Mouse (Mus musculus) monocyte, adult 2 months (primary cell): Measurements from ENCODE around the gene Sox5.

Source experiments
- DNase-seq, 2 experiments: peaks; one replicate each; pipeline ENCODE4 v3.0.0; 2022; ENCODE audit warnings: low spot score in 2 of 2, low read depth in 1 of 2

Sox5 gene

DNA sequence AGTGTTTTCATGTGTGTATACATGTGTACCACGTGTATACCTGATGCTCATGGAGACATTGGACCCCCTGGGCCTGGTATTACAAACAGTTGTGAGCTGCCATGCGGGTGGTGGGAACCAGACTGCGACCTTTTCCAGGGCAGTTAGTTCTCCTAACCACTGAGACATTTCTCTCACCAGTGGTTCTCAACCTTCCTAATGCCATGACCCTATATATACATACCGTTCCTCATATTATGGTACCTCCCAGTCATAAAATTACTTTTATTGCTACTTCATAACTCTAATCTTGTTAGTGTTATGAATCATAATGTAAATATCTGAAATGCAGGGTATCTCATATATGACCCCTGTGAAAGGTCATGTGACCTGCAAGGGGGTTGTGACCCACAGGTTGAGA lies 644.9 kb downstream of the Sox5 start:
- DNase-seq, result no peak

DNA sequence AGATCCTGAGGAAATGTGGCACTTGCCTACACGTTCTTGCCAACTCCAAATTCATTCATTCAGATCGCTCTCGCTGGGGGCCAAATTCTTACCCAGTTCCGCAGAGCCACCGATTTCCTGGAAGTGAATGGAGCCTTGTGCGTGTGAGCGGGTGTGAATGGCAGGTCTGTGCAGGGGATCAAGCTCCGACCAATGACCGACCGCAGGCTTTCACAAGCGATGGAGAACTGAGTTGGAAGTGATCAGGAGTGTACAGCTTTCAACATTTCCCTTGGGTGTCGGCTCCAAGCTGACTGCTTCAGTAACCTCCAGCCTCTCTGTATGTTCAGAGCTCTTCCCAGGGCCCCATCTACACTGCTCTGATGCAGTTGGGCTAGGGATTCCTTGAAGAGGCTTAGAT lies 651.9 kb downstream of the Sox5 start:
- no peak for DNase-seq

DNA sequence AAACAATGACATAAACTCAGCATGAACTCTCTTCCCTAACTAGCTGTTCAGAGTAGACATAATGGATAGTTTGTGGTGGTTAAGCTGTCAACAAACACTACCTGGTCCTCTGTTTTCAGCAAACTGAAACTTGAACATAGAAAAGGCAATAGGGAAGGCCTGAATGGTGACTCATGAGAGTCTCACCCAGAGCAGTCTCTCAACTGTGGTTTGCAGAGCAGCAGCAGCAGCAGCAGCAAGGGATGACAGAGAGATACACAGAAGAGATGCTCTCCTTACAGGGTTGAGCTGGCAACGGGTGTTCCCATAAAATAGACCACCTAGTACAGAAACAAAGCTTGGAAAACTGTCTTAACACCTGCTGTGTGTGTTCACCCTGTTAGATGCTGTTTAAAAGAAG lies 661.8 kb downstream of the Sox5 start:
- no peak for DNase-seq

DNA sequence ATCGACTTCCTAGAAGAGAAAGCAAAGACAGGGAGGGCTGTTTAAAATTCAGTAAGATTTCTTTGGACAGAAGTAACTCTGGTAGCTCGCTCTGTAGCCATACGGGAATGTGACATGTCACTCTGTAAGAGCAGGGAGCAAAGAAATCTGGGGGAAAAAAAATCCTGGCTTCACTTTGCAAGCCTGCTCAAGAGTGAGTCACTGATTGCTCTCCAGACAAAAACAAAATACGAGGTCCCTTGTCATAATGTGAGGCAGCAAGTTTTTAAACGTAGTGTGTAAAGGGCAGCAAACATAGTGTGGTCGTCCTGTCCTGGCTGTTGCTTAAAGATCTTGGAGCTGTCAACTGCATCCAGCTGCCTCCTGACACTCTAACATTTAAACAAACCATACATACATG lies 665.1 kb downstream of the Sox5 start:
- no peak for DNase-seq

DNA sequence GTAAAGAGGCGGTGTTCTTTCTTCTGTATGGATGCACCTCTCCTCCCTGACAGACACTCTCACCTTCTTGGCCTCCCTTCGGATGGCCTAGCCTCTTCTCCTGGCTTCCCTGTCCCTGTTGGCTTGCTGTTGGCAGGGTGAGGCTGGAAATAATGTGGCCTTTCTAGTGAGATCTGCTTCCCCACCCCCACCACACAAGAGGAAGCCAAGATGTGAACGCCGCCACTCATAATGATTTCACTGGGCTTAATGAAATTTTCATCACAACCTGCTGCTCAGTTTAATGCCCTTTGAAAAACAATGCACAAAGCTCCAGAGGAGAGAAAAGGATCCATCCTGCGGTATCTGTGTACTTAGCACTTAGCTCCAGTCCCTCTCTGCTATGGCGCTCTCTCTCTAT lies 670.2 kb downstream of the Sox5 start:
- DNase-seq, result no peak

DNA sequence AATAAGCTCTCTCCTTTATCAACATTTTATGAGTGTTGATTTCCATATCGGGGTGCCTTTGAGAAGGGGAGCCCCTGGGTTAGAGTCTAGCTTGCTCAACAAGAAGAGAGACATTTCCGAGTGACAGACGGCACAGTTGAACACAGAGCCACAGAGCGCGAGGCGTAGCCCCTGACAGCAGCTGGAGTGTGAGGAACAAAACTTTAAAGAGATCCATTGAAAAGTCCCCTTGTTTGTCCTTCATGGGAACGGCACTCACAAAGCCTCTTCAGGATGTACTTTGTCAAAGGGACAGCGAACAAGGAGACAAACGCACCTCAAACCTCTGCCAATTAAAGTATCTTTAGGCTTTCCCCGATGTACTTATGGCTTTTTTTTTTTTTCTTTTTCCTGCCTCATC lies 674.9 kb downstream of the Sox5 start:
- no peak for DNase-seq

DNA sequence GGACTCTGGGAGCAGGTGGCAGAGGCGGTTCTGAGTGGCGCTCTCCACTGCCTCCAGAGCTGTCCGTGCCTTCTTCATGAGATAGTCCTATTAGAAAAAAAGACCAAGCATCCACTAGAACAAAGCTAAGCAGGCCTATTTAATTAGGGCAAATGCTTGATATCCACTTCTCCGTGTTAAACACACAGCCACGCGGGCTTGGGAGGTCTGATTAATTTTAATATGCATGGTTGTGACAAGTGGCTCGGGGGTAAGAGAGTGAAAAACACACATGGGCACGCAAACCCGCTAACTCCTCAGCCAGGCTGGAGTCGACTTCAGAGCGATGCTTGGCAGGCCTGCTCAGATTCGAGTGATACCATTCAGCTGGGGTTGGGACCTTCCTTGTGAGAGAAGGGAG lies 676.1 kb downstream of the Sox5 start:
- no peak for DNase-seq

DNA sequence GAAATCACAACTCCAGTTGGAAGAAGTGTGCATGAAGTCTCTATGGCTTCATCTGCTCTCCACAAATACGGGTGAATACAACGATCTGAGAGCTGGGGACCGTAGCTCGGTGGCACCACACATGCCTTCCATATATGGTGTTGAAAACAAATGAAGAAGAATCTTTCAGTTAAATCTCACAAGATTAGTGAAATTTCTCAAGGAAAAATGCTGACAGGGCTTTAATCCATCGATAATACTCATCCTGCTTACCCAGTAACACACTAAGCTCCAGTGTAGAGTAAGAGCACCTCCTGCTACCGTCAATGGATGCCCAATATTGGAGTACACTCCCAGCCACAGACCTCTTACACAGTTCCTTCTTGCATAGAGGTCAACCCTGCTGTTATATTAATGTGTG lies 678.2 kb downstream of the Sox5 start:
- DNase-seq, result no peak

DNA sequence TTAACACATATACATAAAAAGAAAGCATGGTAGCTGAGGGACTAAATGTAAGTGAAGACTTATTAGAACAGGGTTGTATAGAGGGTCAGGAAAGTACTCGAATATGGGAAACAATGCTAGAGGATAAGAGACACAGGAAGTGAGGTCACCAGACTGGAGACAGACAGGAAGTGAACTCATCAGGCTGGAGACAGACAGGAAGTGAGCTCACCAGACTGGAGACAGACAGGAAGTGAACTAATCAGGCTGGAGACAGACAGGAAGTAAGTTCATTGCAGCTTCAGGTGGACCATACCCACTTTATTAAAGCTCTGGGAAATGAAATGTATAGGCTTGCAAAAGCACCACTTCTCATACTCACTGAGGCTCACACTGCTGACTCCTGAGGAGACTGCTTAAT lies 680.9 kb downstream of the Sox5 start:
- no peak for DNase-seq

DNA sequence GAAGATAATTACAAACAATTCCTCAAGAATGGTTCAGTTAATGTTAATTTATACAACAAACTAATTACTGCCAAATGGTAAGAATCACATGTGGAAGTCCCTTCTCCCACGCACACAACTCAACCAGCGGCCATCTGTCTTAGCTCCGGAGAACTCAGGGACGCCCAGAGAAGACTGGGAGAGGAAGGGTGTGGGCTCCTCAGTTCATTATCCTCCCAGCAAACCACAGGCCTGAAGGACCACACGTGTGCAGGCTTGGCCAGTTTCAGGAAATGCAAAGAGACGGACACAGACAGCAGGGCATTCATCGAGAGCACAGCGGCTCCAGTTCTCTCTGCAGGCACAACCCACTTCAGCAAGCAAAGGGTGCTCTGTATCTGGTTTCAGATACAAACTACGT lies 683.7 kb downstream of the Sox5 start:
- no peak for DNase-seq

DNA sequence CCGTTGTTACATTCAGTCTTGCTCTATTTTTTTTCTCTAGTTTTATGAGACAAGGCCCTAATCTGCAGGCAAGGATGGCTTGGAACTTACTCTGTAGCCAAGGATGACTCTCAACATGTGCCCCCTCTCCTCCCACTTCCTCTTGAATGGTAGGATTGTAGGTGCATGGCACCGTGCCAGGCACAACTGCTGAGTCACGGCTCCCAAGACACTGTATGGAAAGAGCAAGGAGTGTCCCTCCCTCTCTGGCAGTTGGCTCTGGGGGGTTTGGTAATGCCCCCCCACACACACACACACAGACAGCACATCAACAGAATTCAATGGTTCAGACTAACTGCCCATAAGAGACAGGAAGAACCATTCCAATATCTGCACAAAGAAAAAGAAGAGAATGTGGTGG lies 693.5 kb downstream of the Sox5 start:
- no peak for DNase-seq

DNA sequence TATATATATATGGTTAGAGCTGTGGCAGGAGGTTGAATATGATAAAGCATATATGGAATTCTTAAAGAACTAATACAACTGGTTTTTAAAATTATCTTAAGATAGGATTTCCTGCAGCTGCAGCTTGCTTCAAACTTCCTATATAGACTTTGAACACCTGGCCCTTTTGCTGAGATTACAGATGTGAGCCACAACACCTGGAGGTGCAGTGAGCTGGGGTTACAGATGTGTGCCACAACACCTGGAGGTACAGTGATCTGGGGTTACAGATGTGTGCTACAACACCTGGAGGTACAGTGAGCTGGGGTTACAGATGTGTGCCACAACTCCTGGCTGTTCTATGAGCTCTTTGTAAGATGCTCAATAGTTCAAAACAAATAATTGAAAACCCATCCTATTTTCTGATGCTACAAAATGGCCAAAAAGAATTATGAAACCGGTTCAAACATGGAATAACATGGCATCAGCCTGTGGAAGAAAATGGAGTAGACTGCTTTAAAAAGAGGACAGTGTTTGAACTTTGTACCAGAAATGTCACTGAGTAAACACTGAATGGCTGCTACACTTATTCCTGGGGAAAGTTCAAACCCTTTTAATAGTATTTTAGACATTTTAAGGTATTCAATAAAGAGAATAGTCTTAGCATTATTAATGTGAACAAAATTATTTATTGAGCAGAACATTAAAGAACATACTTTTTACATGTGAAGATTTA lies 695.5 kb downstream of the Sox5 start:
- no peak for DNase-seq

DNA sequence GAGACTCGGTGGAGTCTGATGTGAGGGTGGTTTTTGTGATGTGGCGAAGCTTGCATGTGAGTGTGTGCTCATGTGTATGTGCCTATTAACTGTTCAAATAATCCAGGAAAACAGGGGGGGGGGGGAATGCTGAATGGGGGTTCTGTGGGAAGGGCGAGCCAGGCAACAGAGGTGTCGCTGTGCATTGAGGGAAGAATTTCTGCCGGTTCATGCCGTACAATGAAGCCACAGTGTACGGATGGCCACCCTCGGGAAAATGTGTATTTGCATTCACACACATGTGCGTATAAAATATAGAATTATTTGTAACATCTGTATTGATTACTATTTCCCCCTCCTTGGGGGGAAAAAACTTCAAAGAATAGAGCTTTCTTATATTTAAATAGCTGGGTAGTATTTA lies 699.5 kb downstream of the Sox5 start:
- DNase-seq, result no peak

DNA sequence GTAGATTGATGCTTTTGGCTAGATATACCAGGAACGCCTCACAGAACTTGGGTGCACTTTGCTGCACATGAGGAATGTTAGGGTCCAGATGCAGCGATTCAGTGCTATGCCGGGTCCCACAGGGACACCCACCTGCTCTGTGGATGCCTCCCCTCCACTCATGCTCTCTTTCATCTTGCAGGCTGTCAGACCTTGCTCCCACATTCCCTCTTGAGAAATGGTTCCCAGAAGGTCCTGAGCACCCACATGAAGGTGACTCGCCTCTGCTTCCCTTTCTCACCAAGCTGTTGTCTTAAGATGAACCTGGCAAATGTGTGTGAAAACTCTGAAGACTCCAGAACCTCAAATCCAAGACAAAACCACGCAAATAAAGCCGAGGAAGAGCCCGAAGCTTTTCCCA lies 704.0 kb downstream of the Sox5 start:
- no peak for DNase-seq

DNA sequence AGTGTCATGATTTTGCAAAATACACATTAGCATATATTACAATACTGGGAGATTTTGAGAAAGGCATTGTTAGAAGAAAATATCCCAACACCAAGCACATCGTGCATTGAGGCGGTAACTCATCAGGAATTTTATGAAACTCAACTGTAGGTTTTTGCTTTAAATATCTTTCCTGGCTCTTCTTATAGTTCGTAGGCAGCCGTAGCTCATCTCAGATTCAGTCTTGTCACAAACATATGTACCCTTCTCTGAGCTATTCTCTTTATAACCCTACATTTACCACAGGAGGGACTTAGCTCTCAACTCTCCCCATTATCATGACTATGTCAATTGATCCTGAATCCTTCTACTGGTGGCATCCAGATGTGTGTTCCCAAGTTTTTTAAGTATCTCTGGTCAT lies 705.4 kb downstream of the Sox5 start:
- DNase-seq, result no peak

DNA sequence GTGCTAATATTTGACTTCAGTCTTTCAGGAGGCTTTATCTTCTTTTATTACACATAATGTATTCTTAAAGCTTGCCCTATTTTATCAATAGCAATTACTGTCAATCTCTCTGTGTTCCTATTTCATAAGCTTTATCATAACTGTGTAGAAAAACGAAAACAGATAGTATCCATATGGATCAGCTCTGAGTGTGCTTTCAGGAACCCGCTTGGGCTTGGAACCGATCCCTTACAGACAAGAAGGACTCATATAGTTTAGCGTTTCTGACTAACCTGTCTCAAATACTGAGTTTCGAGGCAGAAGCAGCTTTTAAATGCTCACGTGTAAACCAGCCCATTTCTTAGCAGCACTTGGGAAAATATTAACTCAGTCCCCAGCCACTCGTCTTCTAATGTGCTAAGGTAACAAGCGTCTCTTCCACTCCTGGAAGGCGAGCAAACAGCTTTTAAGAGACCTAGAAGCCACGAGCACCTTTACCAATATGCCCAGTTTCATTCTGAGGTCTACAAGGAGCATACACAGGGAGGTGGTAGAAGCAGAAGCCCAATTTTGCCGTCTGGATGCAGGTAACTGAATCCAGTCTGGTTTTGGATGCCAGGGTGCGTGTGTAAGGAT lies 706.3 kb downstream of the Sox5 start:
- no peak for DNase-seq

DNA sequence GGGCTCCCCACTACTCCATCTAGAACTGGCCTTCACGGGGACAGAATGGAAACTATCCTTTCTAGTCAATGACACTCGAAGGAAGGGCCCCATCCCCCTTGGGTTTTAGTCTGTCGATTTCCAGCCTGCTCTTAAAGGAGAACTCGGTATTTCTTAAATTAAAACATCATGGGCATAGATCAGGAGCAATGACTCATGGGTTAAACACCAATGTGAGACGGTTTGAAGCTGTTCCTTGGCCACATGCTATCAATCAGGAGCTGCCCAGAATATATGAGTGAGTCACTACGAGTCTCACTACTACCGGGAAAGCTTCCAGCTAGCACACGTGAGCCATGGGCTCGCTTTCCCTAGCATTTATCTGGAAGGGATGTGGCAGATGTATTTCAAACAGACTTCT lies 707.0 kb downstream of the Sox5 start:
- no peak for DNase-seq

DNA sequence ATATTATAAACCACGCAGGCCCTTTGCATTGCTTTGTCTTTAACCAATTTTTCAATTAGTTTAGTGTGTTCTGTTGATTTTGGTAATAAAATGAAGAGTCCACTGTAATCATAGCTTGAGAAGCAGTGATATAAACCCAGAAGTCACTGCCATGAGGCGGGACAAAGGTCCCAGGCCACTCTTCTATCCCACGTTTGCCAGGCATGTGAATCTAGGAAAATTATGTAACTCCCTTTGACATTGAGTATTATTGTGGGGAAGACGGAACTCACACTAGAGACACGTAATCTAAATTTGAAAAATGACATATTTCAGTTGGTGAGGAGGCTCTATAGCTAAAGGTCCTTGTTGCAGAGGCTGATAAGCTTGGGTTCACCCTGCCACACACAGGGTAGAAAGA lies 711.3 kb downstream of the Sox5 start:
- no peak for DNase-seq

DNA sequence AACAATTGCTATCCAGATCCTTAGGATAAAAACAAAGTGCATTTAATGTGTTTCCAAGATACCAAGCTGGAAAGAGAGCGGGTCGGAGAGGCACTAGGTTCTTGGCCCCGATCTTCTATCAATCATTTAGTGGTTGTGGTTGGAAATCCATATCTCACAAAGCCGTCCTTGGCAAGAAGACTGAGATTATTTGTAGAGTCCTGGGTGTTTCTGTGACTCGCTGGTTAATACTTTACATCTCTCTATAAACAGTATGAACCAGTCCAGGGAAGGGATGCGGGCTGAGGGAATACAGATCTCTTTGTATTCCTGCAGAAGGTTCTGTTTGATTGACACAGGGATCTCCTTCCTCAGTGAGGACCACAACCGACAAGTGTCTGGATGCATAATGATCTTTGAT lies 714.3 kb downstream of the Sox5 start:
- no peak for DNase-seq

DNA sequence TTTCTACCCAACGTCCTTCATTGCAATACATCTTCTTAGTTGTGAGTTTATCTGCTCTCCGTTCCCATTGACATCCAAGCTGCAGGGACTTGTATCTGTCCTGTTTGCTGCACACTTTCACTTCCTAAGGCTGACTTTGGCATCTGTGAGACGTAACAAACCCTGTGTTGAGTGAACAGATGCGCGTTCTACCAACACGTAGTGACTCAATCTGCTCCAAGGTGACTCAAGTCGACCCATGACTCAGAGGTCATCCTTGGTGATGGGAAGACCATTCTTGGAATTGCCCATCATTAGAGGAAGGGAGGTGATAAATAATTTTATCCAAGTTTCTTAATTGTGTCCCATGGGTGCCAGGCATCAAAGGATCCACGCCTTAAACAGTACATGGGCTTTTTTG lies 719.3 kb downstream of the Sox5 start:
- DNase-seq, result no peak

DNA sequence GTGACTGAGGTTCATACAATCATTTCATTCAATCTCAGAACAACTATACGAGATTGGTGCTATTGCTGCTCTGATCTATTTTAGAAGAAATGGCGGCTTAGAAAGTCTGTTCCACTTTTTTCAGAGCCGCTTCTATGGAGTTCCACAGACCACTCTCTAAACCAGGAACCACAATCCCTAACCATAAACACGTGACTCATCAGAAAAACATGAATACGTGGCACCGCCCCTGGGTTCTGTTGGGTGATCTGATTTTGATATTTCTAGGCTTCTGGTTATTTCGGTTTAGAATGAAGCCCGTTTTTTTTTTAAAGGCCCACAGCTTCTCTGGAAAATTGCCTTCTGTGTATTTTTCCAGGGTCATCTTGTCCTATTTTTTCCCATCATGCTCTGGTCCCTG lies 720.0 kb downstream of the Sox5 start:
- no peak for DNase-seq

DNA sequence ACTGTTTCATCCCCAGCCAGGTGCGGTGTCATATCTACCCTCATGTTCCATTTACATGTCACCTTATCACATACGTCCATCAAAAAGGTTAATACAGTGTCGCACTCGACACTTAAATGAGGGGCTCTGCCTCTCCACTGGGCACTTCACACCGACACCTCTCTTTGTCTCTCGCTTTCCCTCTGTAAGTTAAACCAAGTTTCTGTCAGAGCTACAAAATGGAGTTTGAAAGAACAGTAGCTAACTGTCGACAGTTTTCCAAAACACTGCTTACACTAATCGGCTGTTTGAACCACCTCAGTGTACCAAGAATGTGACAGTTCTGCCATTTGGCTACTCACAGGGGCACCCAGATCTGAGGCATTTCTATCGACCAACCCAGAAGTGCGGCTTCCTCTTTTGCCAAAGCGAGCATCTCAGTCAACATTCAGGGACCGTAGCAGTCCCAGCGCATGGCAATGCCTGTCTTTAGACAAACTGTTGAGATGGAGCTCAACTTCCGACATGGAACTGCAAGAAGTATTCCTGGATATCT lies 724.6 kb downstream of the Sox5 start:
- DNase-seq, result no peak
